Mouse (Mus musculus): ENCODE results near the gene Smndc1.
A peak's percentile ranks its signal among the peaks of the same experiment; 100 is the strongest.

Gene Smndc1

DNA sequence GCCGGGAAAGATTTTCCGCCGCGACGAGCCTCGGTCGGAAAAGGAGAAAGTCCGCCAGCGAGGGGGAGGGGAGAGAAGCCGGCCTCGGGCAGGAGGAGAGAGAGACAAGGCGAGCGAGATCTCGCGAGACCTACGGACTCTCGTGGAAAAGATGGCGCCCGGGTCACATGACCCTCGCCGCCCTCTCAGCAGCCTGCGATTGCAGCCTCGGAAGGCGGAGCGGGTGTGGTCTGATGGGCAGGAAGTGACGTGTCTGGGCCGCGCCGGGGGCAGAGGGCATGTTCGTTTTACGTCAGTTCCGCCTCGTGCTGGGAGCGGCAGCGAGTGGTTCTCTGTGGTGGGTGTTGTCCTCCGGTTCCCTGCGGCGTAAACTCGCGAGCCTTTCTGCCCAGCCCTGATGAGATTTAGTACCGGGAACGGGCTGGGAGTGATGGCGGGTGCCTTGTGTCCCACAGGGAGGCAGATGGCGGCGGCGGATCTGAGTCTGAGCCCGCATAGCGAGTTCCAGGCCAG is at the start of gene Smndc1:
Gene Smndc1 (minus strand): TSS at position 84 of the 513 bp plus-strand sequence.
- DNase-seq = peak; percentile 100

DNA sequence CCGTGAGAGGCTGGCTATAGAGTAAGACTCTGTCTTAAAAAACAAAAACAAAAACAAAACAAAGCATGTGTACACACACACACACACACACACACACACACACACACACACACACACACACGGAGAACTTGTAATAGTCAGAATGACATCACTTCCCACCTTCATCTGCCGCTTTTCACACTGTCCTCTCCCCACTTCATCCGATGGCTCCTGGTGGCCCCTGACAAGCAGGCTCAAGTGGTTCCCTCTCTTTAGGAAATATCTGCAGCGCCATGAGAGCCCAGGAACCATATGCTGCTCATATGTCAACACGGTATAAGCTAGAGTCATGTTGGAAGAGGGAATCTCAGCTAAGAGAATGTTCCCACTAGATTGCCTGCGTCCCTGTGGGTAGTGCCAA is 49.0 kb upstream of the Smndc1 start:
- no peak for DNase-seq

DNA sequence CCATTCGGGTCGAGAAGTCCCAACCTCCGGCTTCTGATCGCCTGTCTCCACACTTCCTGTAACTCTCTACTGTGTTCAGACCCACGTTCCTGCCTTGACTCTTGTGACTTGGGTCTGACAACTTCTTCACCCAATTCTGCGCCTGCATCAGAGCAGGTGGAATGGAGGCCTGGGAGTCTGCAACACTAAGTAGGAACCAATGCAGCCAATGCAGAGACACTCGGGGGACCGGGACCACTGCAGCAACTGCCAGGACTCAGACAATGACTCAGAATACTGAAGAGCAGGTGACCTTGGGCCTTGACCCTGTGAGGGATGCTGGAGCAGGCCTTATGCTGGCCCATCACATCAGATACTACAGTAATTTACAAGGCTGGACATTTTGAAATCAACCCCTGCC is 47.6 kb upstream of the Smndc1 start:
- DNase-seq = no peak

- DNase-seq = peak; percentile 93
Observed at GRCm38 (mm10) chr19:53437311-53437958, 47.1 kb upstream of the Smndc1 start.

DNA sequence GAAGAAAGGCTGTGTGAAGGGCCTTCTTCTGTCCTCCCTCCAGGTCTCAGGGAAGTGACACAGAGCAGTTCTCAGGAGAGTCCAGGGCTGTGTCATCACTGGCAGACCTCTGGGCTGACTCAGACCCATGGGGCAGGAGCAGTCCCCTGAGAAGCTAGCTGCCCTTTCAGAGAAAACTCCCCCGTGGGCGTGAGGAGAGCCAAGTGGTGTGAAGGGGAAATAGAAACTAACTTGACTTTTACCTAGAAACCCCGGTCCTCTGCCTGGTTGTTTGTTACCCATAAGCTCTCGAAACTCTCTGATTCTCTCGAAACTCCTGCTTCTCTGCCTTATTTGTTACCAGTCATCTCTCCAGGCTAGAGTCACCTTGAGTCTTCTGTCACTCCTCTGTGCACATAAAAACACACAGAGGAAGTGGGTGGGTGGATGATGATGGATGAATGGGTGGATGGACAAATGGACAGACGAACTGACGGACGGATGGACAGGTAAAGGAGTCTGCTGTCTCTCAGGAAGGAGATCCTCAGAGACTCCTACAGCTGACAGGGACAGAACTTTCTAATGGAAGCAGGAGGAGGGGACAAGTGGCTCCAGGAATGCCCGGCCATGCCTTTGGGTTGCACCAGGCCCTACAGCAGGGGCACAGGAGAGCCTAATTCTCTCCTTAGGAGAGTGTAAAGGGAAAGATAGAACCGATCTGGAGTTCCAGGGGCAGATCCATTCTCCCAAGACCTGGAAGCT is 43.7 kb upstream of the Smndc1 start:
- DNase-seq = no peak

- no peak for DNase-seq
Observed at GRCm38 (mm10) chr19:53431003-53431402, 40.6 kb upstream of the Smndc1 start.

- DNase-seq = no peak
Observed at GRCm38 (mm10) chr19:53430356-53430755, 40.0 kb upstream of the Smndc1 start.

DNA sequence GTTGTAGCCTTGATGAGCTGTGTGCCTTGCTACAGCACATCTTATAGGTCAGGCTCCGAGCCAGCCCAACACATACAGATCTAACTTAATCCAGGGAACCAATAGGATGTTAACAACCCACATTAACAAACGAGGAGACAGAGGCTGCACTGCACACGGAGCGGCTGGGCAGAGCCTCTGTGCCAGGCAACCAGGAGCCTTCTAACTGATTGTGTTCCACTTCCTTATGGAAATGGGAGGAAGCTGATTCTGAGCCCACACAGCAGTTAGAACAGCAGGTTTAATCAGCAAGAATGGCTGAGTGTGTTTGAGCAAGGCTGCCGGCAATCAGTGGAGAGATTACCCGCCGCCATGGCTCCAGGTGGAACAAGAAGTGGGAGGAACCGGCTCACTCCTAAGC is 37.4 kb upstream of the Smndc1 start:
- DNase-seq = no peak

- no peak for DNase-seq
Observed at GRCm38 (mm10) chr19:53427346-53427745, 37.0 kb upstream of the Smndc1 start.

GRCm38 (mm10) chr19:53425824-53426223 is 35.4 kb upstream of the Smndc1 start:
- DNase-seq = no peak

DNA sequence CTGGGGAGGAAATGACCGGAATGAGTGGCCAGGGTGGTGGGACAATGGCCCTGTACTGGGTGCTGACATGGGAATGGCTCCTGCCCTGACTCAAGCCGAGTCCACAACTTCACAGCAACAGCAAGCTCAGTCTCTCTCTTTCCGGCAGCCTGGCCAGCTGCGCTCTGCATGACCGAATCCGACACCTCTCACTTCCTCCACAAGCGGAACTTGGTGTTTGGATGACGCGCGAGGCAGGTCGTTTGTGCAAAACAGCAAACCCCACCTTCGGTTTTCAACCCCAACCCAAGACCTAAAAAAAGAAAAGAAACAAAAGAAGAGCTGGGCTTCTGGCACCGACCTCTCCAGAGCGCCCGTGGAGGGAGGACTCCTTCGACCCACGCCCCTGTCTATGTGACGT is 34.3 kb upstream of the Smndc1 start:
- peak; percentile 96 for DNase-seq

DNA sequence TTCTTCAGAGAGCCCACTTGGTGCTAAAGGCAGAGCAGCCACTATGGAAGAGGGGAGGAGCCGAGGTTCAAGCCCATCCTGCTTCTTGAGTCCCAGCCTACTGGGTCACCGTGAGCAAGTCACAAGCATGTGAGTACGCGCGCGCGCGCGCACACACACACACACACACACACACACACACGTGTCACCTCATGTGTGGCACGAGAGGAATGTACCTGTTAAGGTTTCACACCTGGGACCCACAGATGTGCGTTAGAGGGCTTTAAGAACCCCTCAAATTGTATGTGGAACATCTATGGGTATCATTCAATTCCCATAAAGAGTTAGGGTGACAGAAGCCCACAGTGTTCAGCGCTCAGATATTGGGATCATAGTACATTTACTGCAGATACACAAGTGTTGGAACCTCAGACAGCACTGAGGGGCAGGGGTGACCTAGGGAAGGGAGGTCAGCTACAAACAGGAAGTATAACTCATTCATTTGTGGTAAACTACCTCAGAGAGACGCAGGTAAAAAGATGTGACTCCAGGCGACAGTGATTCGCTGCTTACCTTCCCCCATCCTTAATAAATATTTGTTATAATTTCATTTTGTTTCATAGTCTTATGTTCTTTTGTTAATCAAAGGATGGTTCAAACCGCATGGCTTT is 33.6 kb upstream of the Smndc1 start:
- DNase-seq = no peak

GRCm38 (mm10) chr19:53423341-53423753 is 33.0 kb upstream of the Smndc1 start:
- no peak for DNase-seq

DNA sequence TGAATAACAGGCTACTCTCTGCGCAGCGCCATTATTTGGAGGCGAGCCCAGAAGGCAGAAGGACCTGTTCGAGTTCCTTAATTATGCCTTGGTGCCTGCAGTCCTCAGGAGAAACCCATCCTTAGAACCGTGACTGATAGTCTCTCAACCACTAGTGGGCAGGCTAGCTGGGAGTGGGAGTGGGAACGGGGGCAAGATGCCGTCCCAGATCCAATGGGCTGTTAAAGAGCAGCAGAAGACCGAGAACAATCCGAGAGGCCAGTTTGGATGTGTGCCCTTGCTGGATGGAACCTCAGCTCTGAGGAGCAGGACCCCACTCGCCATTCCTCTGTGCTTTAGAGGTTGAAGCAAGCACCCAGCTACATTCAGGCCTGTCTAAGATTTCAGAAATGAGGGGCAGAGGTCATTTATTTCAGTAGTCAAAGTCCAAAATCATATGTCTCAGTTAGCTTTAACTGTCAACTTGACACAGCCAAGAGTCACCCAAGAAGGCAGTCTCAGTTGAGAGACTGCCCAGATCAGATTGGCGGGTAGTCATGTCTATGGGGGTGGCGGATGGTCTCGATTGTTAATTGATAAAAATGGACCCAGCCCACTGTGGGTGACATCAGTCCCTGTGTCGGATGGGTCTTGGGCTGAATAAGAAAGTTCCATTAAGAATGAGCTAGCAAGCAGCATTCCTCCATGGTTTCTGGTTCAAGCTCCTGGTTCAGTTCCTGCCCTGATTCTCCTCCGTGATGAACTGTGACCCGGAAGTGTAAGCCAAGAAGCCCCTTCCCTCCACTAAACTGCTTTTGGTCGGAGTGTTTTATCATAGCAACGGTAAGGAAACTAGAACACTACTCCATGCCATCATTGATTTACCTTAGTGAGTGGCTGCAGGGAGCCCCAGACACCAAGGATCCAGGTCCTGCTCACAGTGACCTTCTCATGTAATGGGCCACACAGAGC is 32.3 kb upstream of the Smndc1 start:
- DNase-seq = no peak

DNA sequence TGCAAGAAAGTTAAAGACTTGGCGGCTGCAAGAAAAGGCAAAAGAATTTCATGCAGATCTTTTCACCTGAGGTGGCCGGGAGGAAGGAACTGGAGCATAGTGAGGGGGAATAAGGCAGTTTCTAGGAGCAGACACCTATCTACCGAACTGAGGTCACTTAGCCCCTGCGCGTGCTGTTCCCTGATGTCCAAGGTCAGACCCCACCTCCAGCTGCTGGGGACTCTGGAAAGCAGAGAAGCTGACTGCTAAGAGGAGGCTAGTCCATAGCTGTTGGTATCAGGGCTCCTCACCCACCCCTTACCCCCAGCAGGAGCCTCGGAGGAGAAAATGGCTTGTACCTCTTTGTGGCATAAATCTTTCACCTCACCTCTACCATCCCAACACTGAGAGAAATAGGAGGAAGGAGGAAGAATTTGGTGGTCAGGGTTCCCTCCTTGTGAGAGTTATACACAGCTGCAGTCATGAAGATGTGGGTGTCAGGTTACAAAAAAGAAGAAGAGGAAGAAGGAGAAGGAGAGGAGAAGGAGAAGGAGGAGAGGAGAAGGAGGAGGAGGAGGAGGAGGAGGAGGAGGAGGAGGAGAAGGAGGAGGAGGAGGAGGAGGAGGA is 31.3 kb upstream of the Smndc1 start:
- DNase-seq = no peak

DNA sequence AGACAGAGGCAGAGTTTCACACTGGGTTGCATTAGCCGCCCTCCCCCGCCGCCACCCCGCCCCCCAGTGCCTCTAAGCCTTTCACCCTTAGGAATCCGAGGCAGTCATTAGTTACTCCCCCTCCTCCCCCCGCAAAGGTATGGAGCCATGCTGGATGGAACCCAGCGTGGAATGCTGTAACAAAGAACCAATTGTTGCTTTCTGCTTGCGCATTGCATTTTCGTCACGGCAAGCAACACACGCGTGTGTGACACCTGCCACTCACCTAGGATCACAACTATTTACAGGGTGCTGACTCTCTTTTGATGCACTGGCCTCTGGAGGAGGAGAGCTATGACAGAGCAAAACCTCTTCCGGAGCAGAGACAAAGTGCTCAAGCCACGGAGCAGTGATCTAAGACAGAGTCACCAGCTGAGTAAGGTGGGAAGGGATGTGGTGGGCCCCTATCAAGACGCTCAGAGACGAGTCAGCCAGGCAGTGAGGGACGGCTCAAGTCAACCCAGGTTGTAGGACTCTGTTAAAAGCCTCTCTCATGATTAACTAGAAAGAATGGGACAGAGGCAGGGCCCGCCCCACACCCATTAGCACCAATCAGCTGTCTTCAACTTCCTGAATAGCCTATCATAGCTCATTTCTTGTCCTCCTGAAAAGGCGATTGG is 30.7 kb upstream of the Smndc1 start:
- DNase-seq = peak; percentile 99

GRCm38 (mm10) chr19:53419834-53420233 is 29.5 kb upstream of the Smndc1 start:
- DNase-seq = peak; percentile 93

GRCm38 (mm10) chr19:53415198-53415597 is 24.8 kb upstream of the Smndc1 start:
- no peak for DNase-seq

GRCm38 (mm10) chr19:53414650-53415049 is 24.3 kb upstream of the Smndc1 start:
- no peak for DNase-seq

DNA sequence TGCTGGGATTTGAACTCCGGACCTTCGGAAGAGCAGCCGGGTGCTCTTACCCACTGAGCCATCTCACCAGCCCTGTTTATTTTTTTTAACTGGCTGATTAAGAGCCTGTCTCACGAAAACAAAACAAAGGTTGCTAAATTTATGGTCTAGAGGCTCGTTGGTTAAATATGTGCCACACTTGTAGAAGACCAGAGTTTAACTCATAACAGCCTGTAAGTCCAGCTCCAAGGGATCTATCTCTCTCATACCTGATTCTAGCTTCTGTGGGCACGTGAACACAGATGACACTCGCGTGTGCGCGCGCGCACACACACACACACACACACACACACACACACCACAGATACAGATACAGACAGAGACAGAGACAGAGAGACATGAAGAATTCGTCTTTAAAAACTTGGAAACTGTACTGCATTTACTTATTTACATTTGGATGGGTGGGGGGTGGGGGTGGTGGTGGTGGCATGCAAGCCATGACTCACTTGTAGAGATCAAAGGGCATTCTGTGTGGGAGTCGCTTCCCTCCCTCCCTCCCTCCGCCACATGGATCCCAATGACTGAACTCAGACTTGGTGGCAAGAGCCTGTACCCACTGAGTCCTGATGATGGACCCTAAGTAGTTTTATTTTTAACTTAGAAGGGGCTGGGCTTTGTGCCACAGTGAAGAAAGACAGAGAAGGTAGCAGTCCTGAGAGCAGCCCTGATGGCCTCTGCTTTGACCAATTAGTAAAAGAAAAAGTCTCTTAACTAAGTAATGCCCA is 23.4 kb upstream of the Smndc1 start:
- DNase-seq = no peak
